In the genomic region with DNA sequence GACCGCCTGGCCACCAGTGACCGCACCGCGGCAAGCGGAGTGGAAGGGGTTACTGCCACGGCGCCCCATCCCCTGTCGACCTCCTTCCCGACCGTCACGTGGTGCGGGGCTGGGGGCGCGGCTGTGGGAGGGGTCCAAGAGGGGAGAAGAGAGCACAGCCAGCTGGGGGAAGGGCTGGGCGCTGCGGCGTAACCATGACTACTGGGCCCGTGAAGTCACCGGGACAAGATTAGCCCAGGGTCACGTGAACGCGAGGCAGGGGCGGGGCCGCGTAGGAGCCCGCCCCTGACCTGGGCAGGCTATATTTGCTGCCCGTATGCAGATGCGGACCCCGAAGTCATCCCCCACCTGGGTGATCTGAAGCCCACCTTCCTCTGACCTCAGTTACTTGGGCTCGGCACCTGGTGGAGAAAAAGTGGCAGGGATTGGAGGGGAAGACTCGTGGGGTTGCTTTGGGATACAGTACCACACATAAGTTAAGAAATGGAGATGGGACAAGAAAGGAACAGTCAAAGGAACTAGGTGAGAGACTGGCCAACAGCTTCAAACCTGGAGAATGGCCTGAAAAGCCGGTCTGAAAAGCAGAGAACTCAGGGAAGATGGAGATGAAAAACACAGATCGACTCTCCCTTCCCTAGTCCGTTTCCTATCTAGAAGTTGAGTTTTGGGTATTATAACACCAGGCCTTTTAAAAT, we compare ENCODE assay signal across 8 mouse cellular contexts. TPM values are rescaled to one million over a fixed set of nuclear protein-coding genes. Genes with fewer than 3 reads are reported as not detected.
A peak's percentile ranks its signal among the peaks of the same experiment; 100 is the strongest.
DNase-seq lines count a peak whose midpoint lies in the region; ATAC-seq and TF ChIP-seq lines count a peak whose summit lies in the region.

No protein-coding gene starts in this region.

- peak; percentile 2; the same call in 1 of the 2 replicates for TF ChIP-seq CTCF in lung, postnatal 0 days (IDR thresholded peaks at IDR 0.05)

- H3K4me3 ChIP-seq in hindbrain, embryonic 11.5 days (ENCODE audit: low read depth, low read length) = peak overlapping the region; percentile 51
- peak overlapping the region; percentile 60 for H3K4me3 ChIP-seq in lung, postnatal 0 days (ENCODE audit: low read depth, low read length)

- H3K27me3 ChIP-seq in hindbrain, embryonic 11.5 days (ENCODE audit: control insufficient read depth, insufficient read depth, low read length) = no peaks in the 10 kb centered on the region
- no peaks in the 10 kb centered on the region for H3K27me3 ChIP-seq in lung, postnatal 0 days (replicated peaks; ENCODE audit: insufficient read depth, low read length)

- peaks cover 12% of the 10 kb centered on the region for H3K4me1 ChIP-seq in hindbrain, embryonic 11.5 days (replicated peaks; ENCODE audit: control insufficient read depth, insufficient read depth, low read length)
- H3K4me1 ChIP-seq in lung, postnatal 0 days (ENCODE audit: insufficient read depth, low read depth, low read length) = no peaks in the 10 kb centered on the region; the same call in 1 of the 2 replicates

- H3K9ac ChIP-seq in hindbrain, embryonic 11.5 days (ENCODE audit: low read depth, low read length) = peak overlapping the region; percentile 55; the same call in 1 of the 2 replicates
- peak overlapping the region; percentile 50 for H3K9ac ChIP-seq in lung, postnatal 0 days (replicated peaks; ENCODE audit: low read depth)

- H3K4me2 ChIP-seq in hindbrain, embryonic 11.5 days (replicated peaks; ENCODE audit: low read depth, low read length) = peak overlapping the region; percentile 66
- peak overlapping the region; percentile 99 for H3K4me2 ChIP-seq in lung, postnatal 0 days (replicated peaks; ENCODE audit: low read depth, low read length)

- 3% methylated on average over 33 of the region's 34 CpGs for WGBS in hindbrain, embryonic 11.5 days
- 3% methylated on average over 29 of the region's 34 CpGs for WGBS in lung, postnatal 0 days

- no peak for TF ChIP-seq EP300 in lung, postnatal 0 days (IDR thresholded peaks at IDR 0.05)

- H3K27ac ChIP-seq in hindbrain, embryonic 11.5 days (ENCODE audit: low read depth, low read length) = peak overlapping the region; percentile 94
- peak overlapping the region; percentile 57 for H3K27ac ChIP-seq in lung, postnatal 0 days (ENCODE audit: low read length)

- no peaks in the 10 kb centered on the region for H3K9me3 ChIP-seq in hindbrain, embryonic 11.5 days (ENCODE audit: control insufficient read depth, low read length)
- H3K9me3 ChIP-seq in lung, postnatal 0 days (ENCODE audit: low read length) = no peaks in the 10 kb centered on the region

- no peaks in the 10 kb centered on the region for H3K36me3 ChIP-seq in hindbrain, embryonic 11.5 days (ENCODE audit: control insufficient read depth, insufficient read depth, low read length)
- no peaks in the 10 kb centered on the region for H3K36me3 ChIP-seq in lung, postnatal 0 days (ENCODE audit: insufficient read depth, low read length)

- peak; percentile 94 for DNase-seq in Muller cell, postnatal 12 days (ENCODE audit: inconsistent ontology term)
- DNase-seq in cerebellum, adult 9-11 months = peak; percentile 86
- DNase-seq in frontal cortex, adult 2 months (ENCODE audit: extremely low spot score in 1 of 2, low spot score in 1 of 2) = peak; percentile 74 to 85
- DNase-seq in hindbrain, embryonic 11.5 days (ENCODE audit: low spot score) = peak; percentile 96
- peak; percentile 89 to 93 for DNase-seq in layer of hippocampus, postnatal 10 days (ENCODE audit: low spot score in 2 of 2)
- peak; percentile 93 for DNase-seq in lung, postnatal 0 days (ENCODE audit: low spot score)
- DNase-seq in ovary, postnatal 14 days (ENCODE audit: low spot score) = peak; percentile 84
- peak; percentile 58 to 72 for DNase-seq in thymus, postnatal 10 days (ENCODE audit: low spot score in 2 of 2)

- ATAC-seq in hindbrain, embryonic 11.5 days (ENCODE audit: low FRiP score) = peak; percentile 95
- peak; percentile 97 for ATAC-seq in lung, postnatal 0 days

RNA-seq across cellular contexts. Expression of a gene that starts 6.1 kb away (rescaled TPM):
- 83.9 and 90.8 TPM in 2 replicates for polyA plus RNA-seq in frontal cortex, adult 2 months (2012; rRNA removed)
- 21.2 and 23.8 TPM in 2 replicates for polyA plus RNA-seq in hindbrain, embryonic 11.5 days (2014; fragmentation: Nextera tagmentation; extraction: Ambion mirVana)
- total RNA-seq in layer of hippocampus, postnatal 10 days (2021) = 10 to 100 TPM; 83.2 to 88.9 TPM
- polyA plus RNA-seq in lung, postnatal 0 days (2015; fragmentation: Nextera tagmentation; extraction: Ambion mirVana) = 4.2 and 4.9 TPM in 2 replicates

RNA-seq across cellular contexts. Expression of a gene that starts 7.2 kb away (rescaled TPM):
- polyA plus RNA-seq in frontal cortex, adult 2 months (2012; rRNA removed) = not detected in 2 replicates
- polyA plus RNA-seq in hindbrain, embryonic 11.5 days (2014; fragmentation: Nextera tagmentation; extraction: Ambion mirVana) = 5.1 and 8.8 TPM in 2 replicates
- not detected for total RNA-seq in layer of hippocampus, postnatal 10 days (2021)
- polyA plus RNA-seq in lung, postnatal 0 days (2015; fragmentation: Nextera tagmentation; extraction: Ambion mirVana) = 2.0 TPM in 1 of 2 replicates, not detected in the other

RNA-seq across cellular contexts. Expression of a gene that starts 7.3 kb away (rescaled TPM):
- polyA plus RNA-seq in frontal cortex, adult 2 months (2012; rRNA removed) = 72.8 and 80.1 TPM in 2 replicates
- polyA plus RNA-seq in hindbrain, embryonic 11.5 days (2014; fragmentation: Nextera tagmentation; extraction: Ambion mirVana) = 85.2 and 86.3 TPM in 2 replicates
- total RNA-seq in layer of hippocampus, postnatal 10 days (2021) = 10 to 100 TPM; 45.7 to 46.8 TPM
- 35.2 and 42.8 TPM in 2 replicates for polyA plus RNA-seq in lung, postnatal 0 days (2015; fragmentation: Nextera tagmentation; extraction: Ambion mirVana)

RNA-seq across cellular contexts. Expression of a gene that starts 14.0 kb away (rescaled TPM):
- polyA plus RNA-seq in frontal cortex, adult 2 months (2012; rRNA removed) = 5.2 and 6.7 TPM in 2 replicates
- polyA plus RNA-seq in hindbrain, embryonic 11.5 days (2014; fragmentation: Nextera tagmentation; extraction: Ambion mirVana) = 2.6 and 2.7 TPM in 2 replicates
- total RNA-seq in layer of hippocampus, postnatal 10 days (2021) = 1 to 10 TPM; 2.6 to 6.3 TPM
- polyA plus RNA-seq in lung, postnatal 0 days (2015; fragmentation: Nextera tagmentation; extraction: Ambion mirVana) = 3.7 and 4.2 TPM in 2 replicates

RNA-seq across cellular contexts. Expression of a gene that starts 40.4 kb away (rescaled TPM):
- polyA plus RNA-seq in frontal cortex, adult 2 months (2012; rRNA removed) = 538 and 576 TPM in 2 replicates
- polyA plus RNA-seq in hindbrain, embryonic 11.5 days (2014; fragmentation: Nextera tagmentation; extraction: Ambion mirVana) = 238 and 273 TPM in 2 replicates
- total RNA-seq in layer of hippocampus, postnatal 10 days (2021) = 100 to 1,000 TPM; 418 to 481 TPM
- 154 and 157 TPM in 2 replicates for polyA plus RNA-seq in lung, postnatal 0 days (2015; fragmentation: Nextera tagmentation; extraction: Ambion mirVana)

Comparison
In these comparisons a context has a peak if more than half of its experiments do, and no peak if none do; other contexts are left out.
1. Peak in every context shown above with its lines: DNase-seq, ATAC-seq, H3K4me3 ChIP-seq and H3K27ac ChIP-seq.